Mouse (Mus musculus): ENCODE data around the gene Dmbx1. TPM values are rescaled to one million over a fixed set of nuclear protein-coding genes. Genes with fewer than 3 reads are reported as not detected.

The Dmbx1 gene
- not detected for total RNA-seq (2021)
- long read RNA-seq, experiment 1, result 0 reads
- long read RNA-seq, experiment 2, result 0 reads

GRCm38 (mm10) chr4:115939295-115940102, at the start of gene Dmbx1:
Gene Dmbx1, minus strand, starts transcription at chr4:115939926.
- intact Hi-C loops (cut with DNase I), result no loop called here
- no peak for DNase-seq

DNA sequence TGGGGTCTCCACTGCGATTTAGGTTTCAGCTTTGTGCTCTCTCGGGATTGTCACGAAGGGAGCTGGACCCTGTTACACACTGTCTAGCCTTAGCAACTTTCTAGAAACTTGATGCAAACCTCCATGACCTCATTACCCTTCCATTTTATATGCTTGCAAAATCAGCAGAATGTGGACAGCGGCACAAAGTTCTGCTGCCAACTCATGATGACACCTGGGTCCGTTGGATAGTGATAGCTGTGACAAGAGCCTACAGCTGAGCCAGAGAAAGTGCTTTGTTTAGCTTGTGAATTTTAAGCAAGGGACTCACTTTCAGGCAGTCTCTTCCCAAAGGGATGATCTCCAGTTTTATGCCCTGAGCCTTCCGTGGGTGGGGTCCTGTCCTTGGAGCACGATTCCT, 49.7 kb upstream of the Dmbx1 start:
- no peak for DNase-seq
- intact Hi-C loops (cut with DNase I), result no loop called here

- intact Hi-C loops (cut with DNase I), result no loop called here
- no peak for DNase-seq
Observed at GRCm38 (mm10) chr4:115987858-115988530, 48.3 kb upstream of the Dmbx1 start.

DNA sequence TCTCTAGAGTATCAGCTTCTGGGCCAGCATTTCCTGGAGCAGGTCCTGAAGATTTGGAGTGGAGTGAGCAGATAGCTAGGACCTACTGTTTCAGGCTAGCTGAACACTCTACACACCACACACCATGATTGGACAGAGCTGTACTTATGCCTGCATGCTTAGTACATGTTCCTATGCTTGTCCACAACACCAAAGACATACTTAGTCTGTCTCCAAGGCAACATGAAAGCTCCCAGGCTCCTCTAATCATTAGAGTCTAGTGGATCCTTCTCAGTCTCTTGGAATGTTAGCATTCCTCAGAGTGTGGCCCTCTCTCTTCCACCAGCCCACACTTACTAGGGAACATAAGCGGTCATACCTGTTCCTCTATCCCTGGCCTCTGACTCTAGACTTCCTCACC, 47.7 kb upstream of the Dmbx1 start:
- intact Hi-C loops (cut with DNase I), result no loop called here
- DNase-seq, result no peak

- no peak for DNase-seq
- intact Hi-C loops (cut with DNase I), result no loop called here
Observed at GRCm38 (mm10) chr4:115984967-115985366, 45.2 kb upstream of the Dmbx1 start.

DNA sequence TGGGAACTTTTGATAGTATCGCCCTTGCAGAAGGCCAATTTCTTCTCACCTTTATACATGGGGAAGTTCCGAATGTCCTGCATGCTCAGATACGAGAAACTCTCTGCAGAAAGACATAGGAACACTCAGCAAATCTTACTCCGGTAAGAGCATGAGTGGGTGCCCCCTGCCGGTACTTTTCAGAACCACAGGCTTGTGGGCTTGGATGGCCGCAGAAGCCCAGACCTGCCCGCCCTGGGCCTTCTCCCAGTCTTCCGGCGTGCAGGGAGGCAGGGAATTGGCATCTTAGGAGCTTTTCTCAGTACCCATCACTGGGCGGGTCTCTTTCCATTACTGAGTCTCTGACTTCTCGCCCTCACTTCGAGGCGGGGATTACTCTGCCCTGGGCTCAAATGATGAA, 44.4 kb upstream of the Dmbx1 start:
- intact Hi-C loops (cut with DNase I), result no loop called here
- DNase-seq, result peak; percentile 70 to 73

DNA sequence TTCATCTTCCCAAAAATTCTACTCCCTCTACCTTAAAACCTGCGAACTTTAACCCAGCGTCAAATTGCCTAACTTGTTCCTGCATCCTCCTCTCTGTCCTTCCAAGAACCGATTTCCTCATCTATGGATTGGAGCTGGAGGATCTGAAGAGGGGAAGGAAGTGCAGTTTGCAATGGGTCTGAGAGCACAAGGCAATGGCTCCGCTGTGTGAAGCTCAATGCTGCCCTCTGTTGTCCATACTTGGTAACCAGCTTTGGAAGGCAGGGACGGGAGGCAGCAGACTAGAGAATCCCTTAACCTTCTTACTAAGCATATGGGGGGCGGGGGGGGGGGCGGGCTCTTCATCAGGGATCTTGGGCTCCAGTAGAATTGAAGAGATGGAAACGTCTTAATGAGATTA, 41.0 kb upstream of the Dmbx1 start:
- intact Hi-C loops (cut with DNase I), result no loop called here
- DNase-seq, result peak in 1 of 2 experiments; percentile 34

DNA sequence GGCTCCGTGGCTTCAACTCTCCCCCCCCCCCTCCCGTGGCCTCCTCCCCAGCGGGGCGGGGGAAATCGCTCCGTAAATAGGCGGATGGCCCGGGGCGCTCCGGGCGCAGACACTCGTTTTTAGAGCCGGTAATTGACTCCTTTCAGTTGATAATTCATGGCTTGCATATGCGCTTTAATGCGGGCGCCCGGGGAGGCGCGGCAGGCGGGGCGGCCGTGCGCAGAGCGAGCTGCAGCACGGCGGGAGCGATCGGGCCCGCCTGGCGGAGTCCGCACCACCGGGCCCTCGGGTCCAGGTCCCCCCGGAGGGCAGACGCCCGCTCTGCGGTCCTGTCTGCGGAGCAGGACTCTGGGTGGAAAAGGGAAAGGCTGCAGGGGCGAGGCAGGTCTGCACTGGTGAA, 39.7 kb upstream of the Dmbx1 start:
- no peak for DNase-seq
- intact Hi-C loops (cut with DNase I), result no loop called here

DNA sequence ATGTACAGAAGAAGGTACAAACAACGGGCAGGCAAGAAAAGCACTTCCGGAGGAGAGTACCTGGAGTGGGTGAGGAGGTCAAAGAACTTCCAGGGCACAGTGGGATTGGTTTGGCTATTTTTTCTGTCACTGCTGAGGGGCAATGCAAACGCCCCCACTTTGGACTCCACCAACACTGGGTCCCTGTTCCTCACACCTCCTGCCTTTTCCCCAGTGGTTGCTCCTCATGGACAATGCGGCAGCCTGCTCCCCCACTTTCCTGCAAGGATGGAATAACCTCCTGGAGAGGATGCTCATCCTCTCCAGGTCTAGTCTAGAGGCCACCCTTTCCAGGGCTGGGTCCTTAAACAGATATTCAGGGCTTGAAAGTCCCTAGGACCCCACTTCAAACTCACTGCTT, 39.2 kb upstream of the Dmbx1 start:
- no peak for DNase-seq
- intact Hi-C loops (cut with DNase I), result no loop called here

DNA sequence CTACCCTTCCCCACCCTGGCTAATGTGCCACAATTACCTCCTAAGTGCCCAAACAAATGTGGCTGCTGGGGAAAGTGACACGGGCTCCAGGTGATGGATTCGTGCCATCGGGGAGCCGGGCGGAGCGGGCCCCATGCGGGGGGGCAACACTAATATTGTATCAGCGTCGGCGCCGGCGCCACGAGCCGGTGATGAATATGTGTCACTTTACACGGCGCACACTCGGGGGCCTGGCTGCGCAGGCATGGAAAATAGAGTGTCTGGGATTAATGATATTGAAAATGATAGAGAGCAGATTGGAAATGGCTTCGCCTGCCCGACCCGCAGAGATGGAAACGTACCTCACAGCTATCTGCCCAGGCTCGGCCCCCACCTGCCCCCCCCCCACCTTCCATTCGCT, 32.8 kb upstream of the Dmbx1 start:
- intact Hi-C loops (cut with DNase I), result no loop called here
- DNase-seq, result no peak

- intact Hi-C loops (cut with DNase I), result no loop called here
Observed at GRCm38 (mm10) chr4:115964446-115964845, 24.7 kb upstream of the Dmbx1 start.

GRCm38 (mm10) chr4:115963751-115964150, 24.0 kb upstream of the Dmbx1 start:
- no peak for DNase-seq
- intact Hi-C loops (cut with DNase I), result no loop called here

More at GRCm38 (mm10) chr4:115964446-115964845, 24.7 kb upstream of the Dmbx1 start:
- DNase-seq, result no peak

DNA sequence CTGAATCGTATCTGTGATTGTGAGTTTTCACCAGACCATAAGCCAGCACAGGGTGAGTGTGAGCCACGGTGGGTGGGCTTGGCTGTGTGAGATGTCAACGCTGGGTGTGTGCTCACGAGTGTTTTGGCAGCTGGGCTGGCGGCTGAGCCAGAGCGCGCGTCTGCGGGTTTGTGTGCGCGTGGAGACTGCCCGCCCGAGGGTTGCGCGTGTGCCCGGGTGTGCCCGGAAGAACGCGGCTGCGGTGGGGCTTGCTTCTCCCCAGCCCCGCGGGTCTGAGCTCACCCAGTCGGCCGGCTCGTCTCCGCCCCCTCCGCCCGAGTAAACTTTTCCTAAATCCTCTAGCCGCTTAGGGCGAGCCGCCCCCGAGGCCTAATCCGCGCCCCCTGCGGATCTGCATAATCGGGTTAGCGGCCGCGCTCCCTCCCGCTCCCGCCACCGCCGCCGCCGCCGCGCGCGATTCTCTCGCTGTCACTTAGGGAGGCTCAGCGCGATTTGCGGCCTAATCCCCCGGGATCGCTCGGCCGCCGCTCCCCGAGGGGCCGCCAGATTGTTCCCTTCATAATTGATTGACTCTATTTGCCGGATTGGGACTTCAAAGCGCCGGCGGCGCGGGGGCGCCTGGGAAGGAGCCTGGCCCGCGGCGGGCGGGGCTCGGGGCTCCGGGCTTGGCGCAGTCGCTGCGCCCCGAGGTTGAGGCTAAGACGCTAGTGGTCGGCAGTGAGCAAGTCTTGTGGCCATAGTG, 23.1 kb upstream of the Dmbx1 start:
- DNase-seq, result no peak
- intact Hi-C loops (cut with DNase I), result no loop called here

DNA sequence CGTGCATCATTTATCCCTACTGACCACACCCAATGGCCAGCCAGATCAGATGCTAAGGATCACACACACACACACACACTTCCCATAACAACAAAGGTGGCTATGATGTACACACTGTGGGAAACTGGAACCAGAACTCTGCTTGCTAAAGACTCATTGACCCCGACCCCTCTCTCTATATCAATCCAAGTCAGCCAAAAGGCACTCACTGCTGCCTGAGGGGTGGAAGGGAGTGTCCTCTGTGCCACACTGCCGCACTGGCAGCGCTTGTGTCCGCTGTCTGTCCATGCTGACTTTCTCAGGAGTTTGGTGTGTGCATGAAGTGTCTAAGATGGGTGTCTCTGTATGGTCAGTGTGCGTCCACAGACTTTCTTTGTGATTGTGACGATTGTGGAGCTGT, 22.3 kb upstream of the Dmbx1 start:
- intact Hi-C loops (cut with DNase I), result no loop called here
- DNase-seq, result no peak

DNA sequence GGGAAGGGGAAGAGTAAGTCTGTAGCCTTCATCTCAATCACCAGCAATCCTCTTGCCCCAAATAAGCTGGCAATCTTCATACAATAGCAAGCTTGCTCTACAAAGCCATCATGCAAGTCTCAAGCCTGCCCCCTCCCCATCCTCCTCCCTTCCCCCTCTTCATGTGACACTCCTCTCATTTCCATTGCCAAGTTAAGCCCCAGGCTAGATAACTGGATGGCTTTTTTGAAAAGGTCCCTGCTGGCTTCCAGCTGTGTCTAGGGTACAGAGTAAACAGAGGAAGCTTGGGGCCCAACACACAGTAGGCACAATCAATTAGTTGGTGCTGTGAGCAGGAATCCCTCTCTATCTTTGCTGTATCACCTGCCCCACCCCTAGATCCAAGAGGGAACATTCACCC, 19.8 kb upstream of the Dmbx1 start:
- no peak for DNase-seq
- intact Hi-C loops (cut with DNase I), result no loop called here

GRCm38 (mm10) chr4:115955494-115955775, 15.7 kb upstream of the Dmbx1 start:
- DNase-seq, result no peak
- intact Hi-C loops (cut with DNase I), result no loop called here

DNA sequence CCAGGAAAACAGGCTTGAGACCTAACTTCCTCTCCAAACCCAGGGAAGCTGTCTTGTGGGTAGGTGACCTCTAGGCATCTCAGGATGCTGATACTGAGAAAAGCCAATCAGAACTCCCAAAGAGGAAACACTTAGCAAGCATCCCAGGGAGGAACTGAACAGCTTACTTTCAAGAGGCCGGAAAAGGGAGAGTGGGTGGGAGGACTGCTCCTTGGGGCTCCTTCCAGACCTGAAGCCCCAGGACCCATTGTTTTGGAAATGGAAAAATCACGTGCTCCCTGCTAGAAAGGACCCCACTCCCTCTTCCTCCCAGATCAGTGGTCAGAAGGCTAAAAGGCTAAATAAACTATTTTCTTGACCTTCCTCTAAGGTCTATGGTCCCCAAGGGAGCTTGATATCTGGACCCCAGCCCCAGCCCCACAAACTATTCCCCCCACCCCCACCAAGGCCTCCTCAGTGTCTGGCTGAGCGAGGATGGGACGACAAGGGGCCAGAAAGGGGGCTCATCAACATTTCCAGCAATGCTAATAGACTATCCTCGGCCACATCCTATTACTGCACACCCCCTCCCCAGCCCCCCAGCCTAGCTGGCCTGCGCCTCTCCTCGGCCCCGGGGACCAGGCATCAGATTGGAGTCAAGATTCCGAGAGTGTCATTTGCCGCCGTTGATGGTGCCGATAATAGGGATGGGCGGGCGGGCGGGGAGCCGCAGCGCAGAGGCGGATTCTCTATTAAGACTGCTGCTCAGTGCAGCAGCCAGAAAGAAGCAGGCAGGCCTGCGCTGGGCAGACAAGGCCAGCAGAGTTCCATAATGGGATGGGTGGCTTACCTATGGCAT, 15.1 kb upstream of the Dmbx1 start:
- intact Hi-C loops (cut with DNase I), result loop anchor here (5.0 kb wide), 1 partner anchor 223 kb away; no protein-coding TSS in a partner anchor
- DNase-seq, result no peak

DNA sequence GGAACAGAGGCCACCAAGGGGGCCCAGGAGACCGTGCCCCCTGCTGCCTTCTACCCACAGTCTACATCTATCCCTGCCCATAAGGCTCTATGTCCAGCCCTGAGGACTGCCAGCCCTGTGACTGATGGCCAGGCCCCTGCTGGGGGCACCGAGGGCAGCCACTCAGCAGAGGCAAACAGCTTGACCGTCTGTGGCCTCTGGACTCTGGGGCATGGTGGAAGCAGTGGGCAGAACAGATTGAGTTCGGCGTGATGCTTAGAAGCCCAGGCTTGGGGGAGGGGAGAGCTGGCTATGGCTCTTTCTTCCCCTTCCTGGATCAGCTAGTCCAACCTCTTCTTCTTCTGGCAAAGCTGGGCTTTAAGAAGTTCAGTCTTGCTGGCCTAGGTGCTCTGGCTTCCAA, 13.8 kb upstream of the Dmbx1 start:
- no peak for DNase-seq

DNA sequence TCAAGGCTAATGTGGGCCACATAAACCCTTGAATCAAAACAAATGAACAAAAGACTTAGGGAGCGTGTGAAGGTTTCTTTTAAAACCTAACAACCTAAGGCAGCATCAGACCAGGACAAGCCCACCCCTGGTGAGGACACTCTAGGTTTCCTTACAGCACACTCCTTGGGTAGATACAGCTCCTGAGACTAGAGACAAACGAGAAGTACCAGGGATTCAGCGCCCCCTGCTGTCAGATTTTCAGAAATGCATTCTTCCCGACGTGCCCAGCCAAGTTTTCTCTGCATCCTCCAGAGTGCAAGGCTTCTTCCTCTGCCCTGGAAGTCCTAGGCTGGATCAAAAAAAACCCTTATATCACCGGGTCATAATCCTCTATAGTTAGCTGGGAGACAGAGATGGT, 13.0 kb upstream of the Dmbx1 start:
- DNase-seq, result peak in 1 of 2 experiments; percentile 18
- intact Hi-C loops (cut with DNase I), result loop anchor here (2.0 to 5.0 kb wide), 2 partner anchors 50 to 220 kb away; no protein-coding TSS in a partner anchor

More for the DNA sequence above, 13.8 kb upstream of the Dmbx1 start:
- intact Hi-C loops (cut with DNase I), result loop anchor here (2.0 to 5.0 kb wide), 2 partner anchors 51 to 221 kb away; no protein-coding TSS in a partner anchor

- DNase-seq, result no peak
- intact Hi-C loops (cut with DNase I), result no loop called here
Observed at GRCm38 (mm10) chr4:115943669-115944314, 4.1 kb upstream of the Dmbx1 start.

Measured in gastrocnemius, postnatal 36 days (tissue).